Mouse (Mus musculus): ENCODE measurements around the gene Pakap. TPM values are rescaled to one million over a fixed set of nuclear protein-coding genes. Genes with fewer than 3 reads are reported as not detected.

The Pakap gene
- polyA plus RNA-seq, 1 experiment from 2014 or later, result 39.4 TPM

GRCm38 (mm10) chr4:57774517-57774916 lies 206.5 kb downstream of the Pakap start:
- DNase-seq (ENCODE audit: low spot score), result no peak
- H3K4me3 ChIP-seq, result no peak overlapping the region
- no peaks in the 10 kb centered on the region for H3K27me3 ChIP-seq (ENCODE audit: low read depth, poor library complexity, severe bottlenecking)
- 72% methylated on average over 4 of the region's 4 CpGs for WGBS
- no peak overlapping the region for H3K27ac ChIP-seq
- no peaks in the 10 kb centered on the region for H3K9me3 ChIP-seq (replicated peaks)
- no peaks in the 10 kb centered on the region for H3K36me3 ChIP-seq
- peaks cover 3% of the 10 kb centered on the region; the same call in 1 of the 2 replicates for H3K4me1 ChIP-seq

DNA sequence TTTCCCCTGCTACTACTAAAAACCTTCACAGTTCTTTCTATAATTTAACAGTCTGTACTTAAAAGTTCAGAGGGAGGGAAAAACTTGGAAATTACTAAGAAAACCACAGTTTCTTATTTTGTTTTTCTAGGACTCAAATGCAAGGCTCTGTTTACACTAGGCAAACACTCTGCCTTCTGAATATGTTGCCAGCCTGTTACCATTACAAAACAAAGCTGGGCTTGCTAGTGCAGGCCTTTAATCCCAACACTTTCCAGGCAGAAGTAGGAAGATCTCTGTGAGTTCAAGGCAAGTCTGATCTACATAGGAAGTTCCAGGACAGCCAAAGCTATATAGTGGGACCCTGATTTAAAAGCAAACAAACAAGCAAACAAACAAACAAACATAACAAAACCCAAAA lies 207.6 kb downstream of the Pakap start:
- H3K36me3 ChIP-seq, result no peaks in the 10 kb centered on the region
- no peak overlapping the region for H3K27ac ChIP-seq
- H3K4me3 ChIP-seq, result no peak overlapping the region
- DNase-seq (ENCODE audit: low spot score), result no peak
- peaks cover 9% of the 10 kb centered on the region for H3K4me1 ChIP-seq
- H3K9me3 ChIP-seq (replicated peaks), result no peaks in the 10 kb centered on the region
- no peaks in the 10 kb centered on the region for H3K27me3 ChIP-seq (ENCODE audit: low read depth, poor library complexity, severe bottlenecking)

- peak overlapping the region; percentile 33 for H3K4me3 ChIP-seq
- DNase-seq (ENCODE audit: low spot score), result no peak
- H3K27me3 ChIP-seq (ENCODE audit: low read depth, poor library complexity, severe bottlenecking), result peaks cover 29% of the 10 kb centered on the region
- H3K36me3 ChIP-seq, result no peaks in the 10 kb centered on the region
- peak overlapping the region; percentile 66 for H3K27ac ChIP-seq
- peaks cover 37% of the 10 kb centered on the region for H3K4me1 ChIP-seq
- no peaks in the 10 kb centered on the region for H3K9me3 ChIP-seq (replicated peaks)
- WGBS, result 25% methylated on average over 4 of the region's 4 CpGs
These were observed 212.4 kb downstream of the Pakap start for GRCm38 (mm10) chr4:57780403-57780802.

DNA sequence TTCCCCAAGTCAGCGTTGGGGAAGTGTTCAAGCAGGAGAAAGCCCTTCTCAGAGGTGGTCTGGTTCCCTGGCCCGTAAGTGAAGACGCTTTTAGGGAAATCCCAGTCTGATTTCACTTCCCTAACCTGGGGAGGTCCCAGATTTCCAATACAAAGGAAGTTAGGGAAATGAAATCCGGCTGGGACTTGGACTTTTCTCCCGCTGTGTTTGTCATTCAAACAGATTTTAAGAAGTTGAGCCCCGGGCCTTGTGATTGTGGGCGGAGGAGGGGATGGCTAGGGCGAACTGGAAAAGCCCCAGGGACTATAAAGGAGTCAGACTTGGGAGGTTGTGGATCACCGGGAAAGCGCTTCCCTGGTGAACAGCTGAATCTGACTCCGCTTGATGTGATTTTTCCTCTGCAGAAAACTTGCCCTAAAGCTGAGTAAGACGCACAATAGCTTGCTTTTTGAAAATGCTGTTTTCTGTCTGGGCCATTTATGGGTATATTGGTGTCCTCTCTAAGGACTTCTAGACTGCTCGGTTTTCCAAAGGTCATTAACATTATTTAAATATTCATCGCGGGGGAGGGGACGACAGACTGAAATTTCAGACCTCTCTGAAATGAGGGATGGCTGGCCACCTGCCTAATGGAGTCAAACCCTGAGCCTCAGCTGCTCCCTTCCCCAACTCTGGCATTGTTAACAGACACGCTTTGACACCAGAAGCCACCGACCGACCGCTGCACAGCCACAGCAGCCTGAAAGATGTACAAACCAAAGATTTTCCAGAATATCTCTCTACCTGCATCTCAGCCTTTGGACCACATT lies 213.1 kb downstream of the Pakap start:
- peaks cover 29% of the 10 kb centered on the region for H3K27me3 ChIP-seq (ENCODE audit: low read depth, poor library complexity, severe bottlenecking)
- no peaks in the 10 kb centered on the region for H3K9me3 ChIP-seq (replicated peaks)
- no peak for DNase-seq (ENCODE audit: low spot score)
- H3K4me1 ChIP-seq, result peaks cover 37% of the 10 kb centered on the region
- H3K4me3 ChIP-seq, result peak overlapping the region; percentile 33
- WGBS, result 1% methylated on average over 20 of the region's 20 CpGs
- H3K36me3 ChIP-seq, result no peaks in the 10 kb centered on the region
- peak overlapping the region; percentile 66 for H3K27ac ChIP-seq

GRCm38 (mm10) chr4:57781994-57782393 lies 214.0 kb downstream of the Pakap start:
- H3K27me3 ChIP-seq (ENCODE audit: low read depth, poor library complexity, severe bottlenecking), result peaks cover 29% of the 10 kb centered on the region
- peak overlapping the region; percentile 60 for H3K4me3 ChIP-seq
- H3K27ac ChIP-seq, result peak overlapping the region; percentile 42; the same call in 1 of the 2 replicates
- no peaks in the 10 kb centered on the region for H3K36me3 ChIP-seq
- 1% methylated on average over 26 of the region's 26 CpGs for WGBS
- peak; percentile 81 for DNase-seq (ENCODE audit: low spot score)
- peaks cover 37% of the 10 kb centered on the region for H3K4me1 ChIP-seq
- H3K9me3 ChIP-seq (replicated peaks), result no peaks in the 10 kb centered on the region

DNA sequence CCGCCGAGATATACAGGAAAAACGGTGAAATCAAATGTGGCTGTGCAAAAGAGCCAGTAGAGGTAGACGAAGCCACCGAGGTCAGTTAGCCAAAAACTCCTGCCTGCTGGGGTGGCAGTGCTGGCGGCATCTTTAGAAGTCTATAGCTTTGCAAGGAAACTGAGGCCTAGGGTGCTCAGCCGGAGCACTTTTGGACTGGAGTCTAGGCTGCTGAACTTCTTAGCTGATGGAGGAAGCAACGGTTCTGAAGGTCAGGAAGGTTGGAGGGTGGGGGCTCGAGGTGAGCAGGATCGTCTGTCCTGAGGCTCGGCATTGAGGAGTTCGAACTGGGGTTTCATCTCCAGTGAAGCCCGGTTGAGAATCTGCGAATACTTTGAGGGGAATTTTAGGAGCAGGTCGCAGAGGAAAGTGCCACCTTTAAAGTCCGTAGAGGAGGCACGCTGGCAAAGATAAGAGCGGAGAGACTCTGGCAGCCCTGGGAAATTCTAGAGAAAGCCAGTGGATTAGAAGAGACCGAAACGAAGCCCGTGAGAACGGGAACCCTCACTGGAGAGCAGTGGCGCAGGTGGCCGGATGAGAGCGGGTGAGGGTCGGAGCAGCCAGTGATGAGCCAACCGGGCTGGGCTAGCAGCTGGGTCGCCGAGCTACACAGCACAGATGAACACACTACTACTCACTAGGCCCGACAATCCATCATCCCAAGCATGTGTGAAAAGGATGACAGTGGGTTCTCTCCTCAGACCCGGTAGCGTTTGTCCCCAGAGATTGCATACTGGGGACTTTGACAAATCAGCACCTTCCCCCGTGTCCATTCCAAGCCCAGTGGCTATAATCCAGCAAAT lies 214.8 kb downstream of the Pakap start:
- DNase-seq (ENCODE audit: low spot score), result peak; percentile 52
- peaks cover 37% of the 10 kb centered on the region for H3K4me1 ChIP-seq
- 3% methylated on average over 33 of the region's 33 CpGs for WGBS
- peak overlapping the region; percentile 60 for H3K4me3 ChIP-seq
- peak overlapping the region; percentile 3; the same call in 1 of the 2 replicates for H3K27ac ChIP-seq
- H3K9me3 ChIP-seq (replicated peaks), result no peaks in the 10 kb centered on the region
- no peaks in the 10 kb centered on the region for H3K36me3 ChIP-seq
- peaks cover 29% of the 10 kb centered on the region for H3K27me3 ChIP-seq (ENCODE audit: low read depth, poor library complexity, severe bottlenecking)

DNA sequence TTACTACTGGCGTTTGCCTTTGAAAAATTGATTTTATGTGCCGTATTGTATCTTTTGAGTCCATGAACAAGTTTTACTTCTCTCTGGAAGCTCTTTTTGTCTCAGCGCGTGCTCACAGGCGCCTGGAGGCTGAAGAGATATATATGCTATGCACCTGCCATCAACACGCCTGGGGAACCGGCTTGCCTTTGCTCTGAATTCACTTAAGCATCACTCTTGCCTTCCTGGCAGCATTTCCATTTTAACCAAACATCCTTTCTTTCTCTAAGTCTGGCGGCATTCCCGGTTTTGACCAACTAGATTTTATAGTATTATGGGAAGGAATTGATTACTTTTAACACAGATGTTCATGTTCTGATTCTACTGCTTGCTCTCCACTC lies 215.4 kb downstream of the Pakap start:
- H3K9me3 ChIP-seq (replicated peaks), result no peaks in the 10 kb centered on the region
- no peaks in the 10 kb centered on the region for H3K36me3 ChIP-seq
- H3K4me1 ChIP-seq, result peaks cover 37% of the 10 kb centered on the region
- H3K4me3 ChIP-seq, result peak overlapping the region; percentile 60
- H3K27me3 ChIP-seq (ENCODE audit: low read depth, poor library complexity, severe bottlenecking), result peaks cover 29% of the 10 kb centered on the region
- H3K27ac ChIP-seq, result no peak overlapping the region
- DNase-seq (ENCODE audit: low spot score), result no peak
- WGBS, result 39% methylated on average over 9 of the region's 9 CpGs

DNA sequence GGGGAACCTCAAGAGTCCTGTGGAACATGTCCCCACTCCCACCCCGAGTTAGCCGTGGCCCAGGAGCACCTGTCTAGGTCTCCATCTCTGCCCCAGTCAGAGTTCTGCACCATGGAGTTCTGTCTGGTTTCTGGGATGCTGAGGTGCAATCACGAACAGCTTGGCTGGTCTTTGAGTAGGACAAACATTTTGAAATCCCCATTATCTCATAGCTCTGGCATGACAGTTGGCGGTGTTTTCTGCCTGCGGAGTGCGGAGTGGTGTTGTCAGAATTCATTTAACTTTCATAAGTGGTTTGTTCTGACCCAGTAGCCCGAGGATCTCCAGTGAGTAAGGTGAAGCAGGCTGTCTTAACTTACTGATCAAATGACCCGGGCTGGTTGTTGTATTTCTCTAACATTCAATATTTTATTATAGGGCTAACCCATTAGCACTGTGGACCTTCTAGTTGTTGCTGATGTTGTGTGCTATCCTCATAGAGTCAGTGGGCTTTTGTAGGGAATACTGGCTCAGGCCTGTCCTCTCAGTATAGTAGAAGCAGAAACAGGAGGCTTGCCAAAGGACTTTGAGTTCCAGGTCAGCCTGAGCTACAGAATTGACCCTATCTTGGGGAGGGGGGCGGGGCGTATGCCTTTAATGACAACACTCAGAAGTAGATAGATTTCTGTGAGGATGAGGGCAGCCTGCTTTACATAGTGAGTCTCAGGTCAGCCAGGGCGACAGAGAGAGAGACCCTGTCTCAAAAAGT lies 216.0 kb downstream of the Pakap start:
- Histone ChIP-seq H3K4me3 (no peak overlapping the region), H3K9me3 (replicated peaks) (no peaks in the 10 kb centered on the region), H3K27me3 (ENCODE audit: low read depth, poor library complexity, severe bottlenecking) (peaks cover 29% of the 10 kb centered on the region), H3K27ac (no peak overlapping the region), H3K36me3 (no peaks in the 10 kb centered on the region), H3K4me1 (peaks cover 42% of the 10 kb centered on the region)
- no peak for DNase-seq (ENCODE audit: low spot score)
- WGBS, result 86% methylated on average over 11 of the region's 11 CpGs

DNA sequence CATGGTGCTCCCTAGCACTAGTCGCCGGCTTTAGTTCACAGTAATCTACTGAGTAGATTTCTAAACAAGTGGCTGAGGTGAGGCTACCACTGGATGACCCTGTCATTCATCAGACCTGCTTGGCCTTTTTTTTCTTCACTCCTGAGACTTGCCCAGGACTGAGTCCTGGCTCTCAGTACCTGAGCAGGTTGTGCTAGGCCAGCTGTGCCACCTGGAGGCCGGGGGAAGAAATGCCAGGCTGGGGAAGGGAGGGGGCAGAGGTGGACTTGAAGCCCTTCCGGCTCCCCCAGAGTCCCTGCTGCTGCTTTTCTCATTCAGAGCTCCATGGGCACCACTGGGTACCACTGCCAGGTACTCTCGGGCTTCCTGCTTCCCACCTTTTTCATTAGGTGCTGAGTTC lies 220.7 kb downstream of the Pakap start:
- Histone ChIP-seq H3K4me3 (no peak overlapping the region), H3K36me3 (no peaks in the 10 kb centered on the region), H3K4me1 (peaks cover 11% of the 10 kb centered on the region; the same call in 1 of the 2 replicates), H3K27me3 (ENCODE audit: low read depth, poor library complexity, severe bottlenecking) (peaks cover 10% of the 10 kb centered on the region), H3K27ac (no peak overlapping the region), H3K9me3 (replicated peaks) (no peaks in the 10 kb centered on the region)
- WGBS, result 57% methylated on average over 5 of the region's 5 CpGs
- DNase-seq (ENCODE audit: low spot score), result no peak

GRCm38 (mm10) chr4:57789118-57789517 lies 221.1 kb downstream of the Pakap start:
- Histone ChIP-seq H3K27me3 (ENCODE audit: low read depth, poor library complexity, severe bottlenecking) (peaks cover 6% of the 10 kb centered on the region), H3K36me3 (no peaks in the 10 kb centered on the region), H3K27ac (no peak overlapping the region), H3K9me3 (replicated peaks) (no peaks in the 10 kb centered on the region), H3K4me3 (no peak overlapping the region), H3K4me1 (peaks cover 11% of the 10 kb centered on the region; the same call in 1 of the 2 replicates)
- no peak for DNase-seq (ENCODE audit: low spot score)

DNA sequence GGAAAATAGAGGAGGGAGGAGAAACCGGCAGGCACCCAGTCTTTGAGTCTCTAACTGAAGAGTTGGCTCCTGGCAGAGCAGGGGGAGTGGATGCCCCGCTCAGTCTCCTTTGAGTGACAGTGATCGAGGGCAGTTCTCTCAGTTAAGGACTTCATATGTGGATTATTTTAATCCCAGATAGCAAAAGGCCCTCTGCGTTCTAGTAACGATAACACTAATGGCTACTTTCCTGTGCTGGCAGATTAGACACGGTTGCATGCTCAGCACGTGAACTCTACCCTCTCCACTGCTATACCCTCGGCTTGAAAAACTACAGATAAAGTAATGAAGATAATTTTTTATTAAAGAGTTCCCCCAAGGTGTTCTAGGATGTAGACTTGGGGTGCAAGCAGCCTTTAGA lies 226.0 kb downstream of the Pakap start:
- H3K4me3 ChIP-seq, result no peak overlapping the region
- no peak for DNase-seq (ENCODE audit: low spot score)
- peaks cover 28% of the 10 kb centered on the region for H3K4me1 ChIP-seq
- no peaks in the 10 kb centered on the region for H3K9me3 ChIP-seq (replicated peaks)
- no peaks in the 10 kb centered on the region for H3K36me3 ChIP-seq
- H3K27ac ChIP-seq, result peak overlapping the region; percentile 25
- WGBS, result 75% methylated on average over 8 of the region's 8 CpGs
- H3K27me3 ChIP-seq (ENCODE audit: low read depth, poor library complexity, severe bottlenecking), result no peaks in the 10 kb centered on the region

DNA sequence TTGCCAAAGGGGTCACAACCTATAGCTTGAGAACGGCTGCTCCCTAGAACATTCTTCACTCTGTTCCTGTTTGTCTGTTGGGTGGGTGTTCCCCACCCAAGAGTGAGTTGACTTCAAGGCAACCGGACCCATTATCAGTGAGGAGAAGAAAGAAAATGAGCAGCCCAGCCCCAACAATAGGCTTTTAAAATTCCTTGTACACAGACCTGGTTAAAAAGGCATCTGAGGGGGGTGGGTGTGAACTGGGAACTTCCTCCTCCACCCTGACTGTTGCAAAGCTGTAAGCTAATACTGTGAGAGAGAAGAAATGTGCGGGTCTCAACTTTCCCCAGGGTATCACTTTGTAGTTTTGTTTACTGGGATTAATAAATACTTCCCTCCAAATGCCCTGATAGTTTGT lies 226.6 kb downstream of the Pakap start:
- H3K4me3 ChIP-seq, result no peak overlapping the region
- WGBS, result 38% methylated on average over 3 of the region's 3 CpGs
- peaks cover 28% of the 10 kb centered on the region for H3K4me1 ChIP-seq
- DNase-seq (ENCODE audit: low spot score), result no peak
- H3K27ac ChIP-seq, result no peak overlapping the region
- no peaks in the 10 kb centered on the region for H3K36me3 ChIP-seq
- no peaks in the 10 kb centered on the region for H3K9me3 ChIP-seq (replicated peaks)
- H3K27me3 ChIP-seq (ENCODE audit: low read depth, poor library complexity, severe bottlenecking), result no peaks in the 10 kb centered on the region

Measured in limb, embryonic 10.5 days (tissue).